8 mouse cellular contexts compared by ENCODE assay signal in the genomic region with DNA sequence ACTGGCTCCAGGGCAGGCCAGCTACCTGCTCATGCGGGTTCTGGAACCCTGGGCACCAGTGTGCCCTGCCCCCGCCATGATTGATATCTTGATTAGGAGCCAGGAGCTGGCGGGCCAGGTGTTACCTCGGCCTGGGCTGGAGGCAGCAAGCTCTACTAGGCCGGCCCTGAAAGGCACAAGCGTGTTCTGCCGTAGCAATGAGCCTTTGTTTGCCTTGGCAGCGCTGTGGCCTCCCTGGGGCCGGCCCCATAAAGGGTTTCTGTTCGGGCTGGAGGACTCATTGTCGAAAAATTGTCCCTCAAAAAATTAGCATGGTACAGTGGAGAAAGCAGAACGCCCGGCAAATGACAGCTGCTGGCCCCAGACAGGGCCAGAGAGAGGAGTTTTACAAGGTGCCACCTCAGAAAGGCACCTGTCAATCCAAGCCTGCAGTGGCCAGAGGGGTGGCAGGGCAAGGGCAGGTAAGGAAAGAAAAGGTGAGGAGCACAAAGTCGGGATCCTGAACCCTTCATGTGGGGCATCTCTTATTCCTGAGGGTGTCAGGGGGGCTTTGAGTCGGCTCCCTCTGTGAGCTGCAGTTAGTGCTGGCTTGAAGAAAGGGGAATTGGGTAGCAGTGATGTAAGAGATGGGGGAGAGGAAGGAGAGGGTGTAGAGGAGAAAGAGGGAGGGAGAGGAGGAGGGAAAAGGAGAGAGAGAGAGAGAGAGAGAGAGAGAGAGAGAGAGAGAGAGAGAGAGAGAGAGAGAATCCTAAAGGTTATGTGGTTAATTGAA.
A peak's percentile ranks its signal among the peaks of the same experiment; 100 is the strongest.
DNase-seq lines count a peak whose midpoint lies in the region; ATAC-seq lines count a peak whose summit lies in the region.

No protein-coding gene starts in this region.

- peak overlapping the region; percentile 36; the same call in 1 of the 2 replicates for H3K27ac ChIP-seq in limb, embryonic 11.5 days (replicated peaks; ENCODE audit: low read depth, low read length)
- peak overlapping the region; percentile 46; the same call in 1 of the 2 replicates for H3K27ac ChIP-seq in neural tube, embryonic 12.5 days

- ATAC-seq in limb, embryonic 11.5 days (ENCODE audit: insufficient number of reproducible peaks, low FRiP score, low TSS enrichment, low read depth) = peak; percentile 47; the same call in 1 of the 2 replicates
- peak; percentile 82 for ATAC-seq in neural tube, embryonic 12.5 days (ENCODE audit: low FRiP score, low read depth)
- ATAC-seq in granulocyte monocyte progenitor cell, adult 5-6 weeks (replicated peaks; ENCODE audit: poor library complexity, severe bottlenecking) = no peak

- 22% methylated on average over 15 of the region's 15 CpGs for WGBS in limb, embryonic 11.5 days
- whole genome bisulfite sequencing in neural tube, embryonic 12.5 days = 6% methylated on average over 15 of the region's 15 CpGs

- no peaks in the 10 kb centered on the region for H3K36me3 ChIP-seq in limb, embryonic 11.5 days (ENCODE audit: control insufficient read depth, insufficient read depth, low read length)
- H3K36me3 ChIP-seq in neural tube, embryonic 12.5 days = no peaks in the 10 kb centered on the region

- H3K4me1 ChIP-seq in limb, embryonic 11.5 days (ENCODE audit: control insufficient read depth, insufficient read depth, low read length) = 0 out of 2 replicates have a peak, but pooled peaks cover 3% of the 10 kb centered on the region
- peaks cover 18% of the 10 kb centered on the region for H3K4me1 ChIP-seq in neural tube, embryonic 12.5 days

- H3K9me3 ChIP-seq in limb, embryonic 11.5 days (ENCODE audit: control insufficient read depth, low read length) = no peaks in the 10 kb centered on the region
- H3K9me3 ChIP-seq in neural tube, embryonic 12.5 days = no peaks in the 10 kb centered on the region

- H3K4me3 ChIP-seq in limb, embryonic 11.5 days (ENCODE audit: low read depth, low read length) = no peak overlapping the region
- no peak overlapping the region for H3K4me3 ChIP-seq in neural tube, embryonic 12.5 days

- H3K9ac ChIP-seq in limb, embryonic 11.5 days (ENCODE audit: low read length) = peak overlapping the region; percentile 34; the same call in 1 of the 2 replicates
- no peak overlapping the region for H3K9ac ChIP-seq in neural tube, embryonic 12.5 days

- peak; percentile 51 for DNase-seq in layer of hippocampus, adult 11-12 months (ENCODE audit: low spot score)
- DNase-seq in layer of hippocampus, adult 9-10 months (ENCODE audit: low spot score) = no peak
- peak; percentile 51 for DNase-seq in fibroblast of lung, adult 2 months (ENCODE audit: low read depth)
- DNase-seq in kidney, adult 9 months = peak; percentile 4
- peak; percentile 47 for DNase-seq in limb, embryonic 11.5 days (ENCODE audit: low spot score)
- no peak for DNase-seq in natural killer cell, adult 2 months (ENCODE audit: low spot score in 2 of 2)

- no peaks in the 10 kb centered on the region for H3K27me3 ChIP-seq in limb, embryonic 11.5 days (ENCODE audit: control insufficient read depth, insufficient read depth, low read length)
- H3K27me3 ChIP-seq in neural tube, embryonic 12.5 days (replicated peaks) = no peaks in the 10 kb centered on the region

- H3K4me2 ChIP-seq in limb, embryonic 11.5 days (ENCODE audit: low read depth, severe bottlenecking) = no peak overlapping the region
- peak overlapping the region; percentile 2; the same call in 1 of the 2 replicates for H3K4me2 ChIP-seq in neural tube, embryonic 12.5 days (replicated peaks)

Comparison
In these comparisons a context has a peak if more than half of its experiments do, and no peak if none do; other contexts are left out.
1. DNase-seq: peak in layer of hippocampus, adult 11-12 months (single experiment), fibroblast of lung, adult 2 months (single experiment), kidney, adult 9 months (single experiment) and limb, embryonic 11.5 days (single experiment); none in layer of hippocampus, adult 9-10 months (single experiment) and natural killer cell, adult 2 months (0 of 2).